Comparison of ENCODE assay signal across 8 mouse cellular contexts in the genomic region with DNA sequence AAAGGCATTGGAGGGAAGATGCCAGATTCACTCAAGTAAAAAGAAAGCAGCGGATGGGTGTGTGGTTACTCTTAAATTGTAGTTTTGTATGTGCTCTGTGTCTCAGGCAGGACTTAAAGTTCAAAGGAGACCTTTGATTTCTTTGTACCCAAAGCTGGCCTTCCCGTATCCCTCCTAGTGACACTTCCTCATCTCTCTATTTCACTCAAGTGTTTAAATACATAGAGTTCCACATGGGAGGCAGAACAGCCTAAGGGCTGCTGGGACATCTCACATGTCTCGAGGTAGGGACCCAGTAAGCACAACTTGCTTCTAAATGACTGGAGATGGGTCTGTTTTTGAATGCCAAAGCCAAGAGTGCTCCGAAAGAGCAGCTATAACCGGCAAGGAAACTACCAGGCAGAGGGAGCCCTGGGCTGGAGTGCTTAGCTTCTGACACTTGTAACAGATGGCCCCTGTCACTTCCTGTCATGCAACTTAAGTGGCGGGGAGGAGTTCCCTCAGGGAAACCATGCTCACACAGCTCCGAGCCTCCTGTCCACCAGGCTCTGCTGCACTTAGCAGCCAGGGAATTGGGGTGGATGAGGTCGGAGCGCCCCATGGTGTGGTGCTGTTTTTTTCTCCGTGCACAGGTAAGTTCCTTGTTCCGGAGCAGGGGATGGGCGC.
DNase-seq lines count a peak whose midpoint lies in the region; ATAC-seq lines count a peak whose summit lies in the region.

No protein-coding gene starts in this region.

- no peak overlapping the region for H3K27ac ChIP-seq in forebrain, embryonic 14.5 days (ENCODE audit: low read depth, low read length)
- H3K27ac ChIP-seq in forebrain, embryonic 10.5 days, result no peak overlapping the region
- H3K27ac ChIP-seq in heart, embryonic 16.5 days (ENCODE audit: low read length), result peak overlapping the region; percentile 72
- 0 out of 2 replicates have a peak overlapping the region, but pooled peaks have one; percentile 10 for H3K27ac ChIP-seq in limb, embryonic 10.5 days
- H3K27ac ChIP-seq in midbrain, embryonic 15.5 days, result no peak overlapping the region

- H3K36me3 ChIP-seq in forebrain, embryonic 14.5 days (ENCODE audit: control insufficient read depth, insufficient read depth, low read length), result no peaks in the 10 kb centered on the region
- no peaks in the 10 kb centered on the region for H3K36me3 ChIP-seq in forebrain, embryonic 10.5 days (replicated peaks)
- no peaks in the 10 kb centered on the region for H3K36me3 ChIP-seq in heart, embryonic 16.5 days (ENCODE audit: control insufficient read depth, insufficient read depth)
- no peaks in the 10 kb centered on the region for H3K36me3 ChIP-seq in limb, embryonic 10.5 days
- H3K36me3 ChIP-seq in midbrain, embryonic 15.5 days (replicated peaks), result no peaks in the 10 kb centered on the region

- H3K9me3 ChIP-seq in forebrain, embryonic 14.5 days (replicated peaks; ENCODE audit: control insufficient read depth, low read length), result no peaks in the 10 kb centered on the region
- H3K9me3 ChIP-seq in forebrain, embryonic 10.5 days, result no peaks in the 10 kb centered on the region
- H3K9me3 ChIP-seq in heart, embryonic 16.5 days (replicated peaks; ENCODE audit: control insufficient read depth, low read length), result no peaks in the 10 kb centered on the region
- no peaks in the 10 kb centered on the region for H3K9me3 ChIP-seq in limb, embryonic 10.5 days (replicated peaks)
- no peaks in the 10 kb centered on the region for H3K9me3 ChIP-seq in midbrain, embryonic 15.5 days

- no peaks in the 10 kb centered on the region for H3K4me1 ChIP-seq in forebrain, embryonic 14.5 days (ENCODE audit: control insufficient read depth, insufficient read depth, low read length)
- H3K4me1 ChIP-seq in forebrain, embryonic 10.5 days, result 0 out of 2 replicates have a peak, but pooled peaks cover 13% of the 10 kb centered on the region
- H3K4me1 ChIP-seq in heart, embryonic 16.5 days (ENCODE audit: control insufficient read depth, insufficient read depth, low read length), result peaks cover 23% of the 10 kb centered on the region
- H3K4me1 ChIP-seq in limb, embryonic 10.5 days, result peaks cover 20% of the 10 kb centered on the region
- H3K4me1 ChIP-seq in midbrain, embryonic 15.5 days, result no peaks in the 10 kb centered on the region

- no peaks in the 10 kb centered on the region for H3K27me3 ChIP-seq in forebrain, embryonic 14.5 days (replicated peaks; ENCODE audit: control insufficient read depth, insufficient read depth, low read length)
- no peaks in the 10 kb centered on the region for H3K27me3 ChIP-seq in forebrain, embryonic 10.5 days (ENCODE audit: poor library complexity, severe bottlenecking)
- no peaks in the 10 kb centered on the region for H3K27me3 ChIP-seq in heart, embryonic 16.5 days (ENCODE audit: control insufficient read depth, insufficient read depth, low read length)
- no peaks in the 10 kb centered on the region for H3K27me3 ChIP-seq in limb, embryonic 10.5 days (ENCODE audit: low read depth, poor library complexity, severe bottlenecking)
- no peaks in the 10 kb centered on the region for H3K27me3 ChIP-seq in midbrain, embryonic 15.5 days (replicated peaks)

- DNase-seq in forebrain, embryonic 14.5 days (ENCODE audit: low spot score), result peak; percentile 29
- no peak for DNase-seq in forebrain, embryonic 10.5 days (ENCODE audit: extremely low spot score, low spot score)
- peak; percentile 76 to 77 for DNase-seq in cerebellum, postnatal 25 days
- peak; percentile 40 for DNase-seq in limb, embryonic 10.5 days (ENCODE audit: low spot score)
- peak; percentile 79 for DNase-seq in thymus, postnatal 14 days

- no peak overlapping the region for H3K9ac ChIP-seq in forebrain, embryonic 14.5 days (ENCODE audit: low read length)
- peak overlapping the region; percentile 67 for H3K9ac ChIP-seq in heart, embryonic 16.5 days (ENCODE audit: low read length)
- H3K9ac ChIP-seq in midbrain, embryonic 15.5 days, result no peak overlapping the region

- no peak overlapping the region for H3K4me2 ChIP-seq in forebrain, embryonic 14.5 days (ENCODE audit: low read length)
- H3K4me2 ChIP-seq in heart, embryonic 16.5 days (ENCODE audit: low read depth, low read length), result peak overlapping the region; percentile 65
- no peak overlapping the region for H3K4me2 ChIP-seq in midbrain, embryonic 15.5 days

- 74% methylated on average over 12 of the region's 12 CpGs for WGBS in forebrain, embryonic 14.5 days
- WGBS in forebrain, embryonic 10.5 days, result 67% methylated on average over 12 of the region's 12 CpGs
- WGBS in heart, embryonic 16.5 days, result 19% methylated on average over 12 of the region's 12 CpGs
- 37% methylated on average over 12 of the region's 12 CpGs for WGBS in limb, embryonic 10.5 days
- 63% methylated on average over 12 of the region's 12 CpGs for WGBS in midbrain, embryonic 15.5 days

- H3K4me3 ChIP-seq in forebrain, embryonic 14.5 days (ENCODE audit: low read depth, low read length), result no peak overlapping the region
- H3K4me3 ChIP-seq in forebrain, embryonic 10.5 days, result no peak overlapping the region
- peak overlapping the region; percentile 52 for H3K4me3 ChIP-seq in heart, embryonic 16.5 days (ENCODE audit: low read length)
- H3K4me3 ChIP-seq in limb, embryonic 10.5 days, result peak overlapping the region; percentile 4; the same call in 1 of the 2 replicates
- no peak overlapping the region for H3K4me3 ChIP-seq in midbrain, embryonic 15.5 days

- ATAC-seq in forebrain, embryonic 14.5 days, result no peak
- peak; percentile 75 for ATAC-seq in heart, embryonic 16.5 days (replicated peaks; ENCODE audit: extremely low read depth, insufficient read depth, low FRiP score)
- ATAC-seq in megakaryocyte progenitor cell, adult 5-6 weeks (replicated peaks; ENCODE audit: poor library complexity), result peak; percentile 93
- ATAC-seq in midbrain, embryonic 15.5 days (replicated peaks), result no peak

Comparison
In these comparisons a context has a peak if more than half of its experiments do, and no peak if none do; other contexts are left out.
1. ATAC-seq: peak in heart, embryonic 16.5 days (single experiment) and megakaryocyte progenitor cell, adult 5-6 weeks (single experiment); none in forebrain, embryonic 14.5 days (single experiment) and midbrain, embryonic 15.5 days (single experiment).
2. H3K27ac ChIP-seq: peak in heart, embryonic 16.5 days (single experiment) and limb, embryonic 10.5 days (single experiment); none in forebrain, embryonic 14.5 days (single experiment), forebrain, embryonic 10.5 days (single experiment) and midbrain, embryonic 15.5 days (single experiment).
3. H3K4me3 ChIP-seq: peak in heart, embryonic 16.5 days (single experiment) and limb, embryonic 10.5 days (single experiment); none in forebrain, embryonic 14.5 days (single experiment), forebrain, embryonic 10.5 days (single experiment) and midbrain, embryonic 15.5 days (single experiment).